Mouse (Mus musculus): Measurements from ENCODE around the gene Arih1. TPM values are rescaled to one million over a fixed set of nuclear protein-coding genes. Genes with fewer than 3 reads are reported as not detected.
A peak's percentile ranks its signal among the peaks of the same experiment; 100 is the strongest.
"Not testable (repeated sequence)": the region's sequence is repeated elsewhere in the genome, so short reads cannot be mapped to it uniquely, and the experiment has no call there.

The Arih1 gene
- total RNA-seq, 2 experiments from 2014 or later = 106 TPM

GRCm38 (mm10) chr9:59433729-59434128 lies 52.7 kb downstream of the Arih1 start:
- Histone ChIP-seq H3K27ac (no peak overlapping the region), H3K4me3 (no peak overlapping the region)
- no peak for TF ChIP-seq CTCF (conservative IDR thresholded peaks at IDR 0.05)
- no peak for DNase-seq (ENCODE audit: low spot score in 2 of 2)

- no peak for DNase-seq (ENCODE audit: low spot score in 2 of 2)
- Histone ChIP-seq H3K27ac (no peak overlapping the region), H3K4me3 (no peak overlapping the region)
- TF ChIP-seq CTCF (conservative IDR thresholded peaks at IDR 0.05) = no peak
Measured at GRCm38 (mm10) chr9:59431626-59432025, 54.8 kb downstream of the Arih1 start.

- H3K27ac ChIP-seq = no peak overlapping the region
- DNase-seq (ENCODE audit: low spot score in 2 of 2) = no peak
- no peak for TF ChIP-seq CTCF (conservative IDR thresholded peaks at IDR 0.05)
- no peak overlapping the region for H3K4me3 ChIP-seq
Measured at GRCm38 (mm10) chr9:59420487-59420886, 65.9 kb downstream of the Arih1 start.

GRCm38 (mm10) chr9:59407271-59407670 lies 79.1 kb downstream of the Arih1 start:
- no peak overlapping the region for H3K27ac ChIP-seq
- no peak overlapping the region for H3K4me3 ChIP-seq
- no peak for TF ChIP-seq CTCF (conservative IDR thresholded peaks at IDR 0.05)
- DNase-seq (ENCODE audit: low spot score in 2 of 2) = no peak

- no peak overlapping the region for H3K27ac ChIP-seq
- no peak for TF ChIP-seq CTCF (conservative IDR thresholded peaks at IDR 0.05)
- no peak for DNase-seq (ENCODE audit: low spot score in 2 of 2)
- H3K4me3 ChIP-seq = no peak overlapping the region
Measured at GRCm38 (mm10) chr9:59389086-59389485, 97.3 kb downstream of the Arih1 start.

- no peak for TF ChIP-seq CTCF (conservative IDR thresholded peaks at IDR 0.05)
- no peak overlapping the region for H3K27ac ChIP-seq
- peak; percentile 14 to 45 for DNase-seq (ENCODE audit: low spot score in 2 of 2)
- no peak overlapping the region for H3K4me3 ChIP-seq
Measured at GRCm38 (mm10) chr9:59388311-59388710, 98.1 kb downstream of the Arih1 start.

- no peak for DNase-seq (ENCODE audit: low spot score in 2 of 2)
- no peak overlapping the region for H3K27ac ChIP-seq
- TF ChIP-seq CTCF (conservative IDR thresholded peaks at IDR 0.05) = no peak
- no peak overlapping the region for H3K4me3 ChIP-seq
Measured at GRCm38 (mm10) chr9:59387461-59387860, 99.0 kb downstream of the Arih1 start.

GRCm38 (mm10) chr9:59375626-59376025 lies 110.8 kb downstream of the Arih1 start:
- H3K27ac ChIP-seq = no peak overlapping the region
- no peak overlapping the region for H3K4me3 ChIP-seq
- DNase-seq (ENCODE audit: low spot score in 2 of 2) = no peak
- TF ChIP-seq CTCF (conservative IDR thresholded peaks at IDR 0.05) = no peak

- Histone ChIP-seq H3K4me3 (no peak overlapping the region), H3K27ac (no peak overlapping the region)
- DNase-seq (ENCODE audit: low spot score in 2 of 2) = no peak
- no peak for TF ChIP-seq CTCF (conservative IDR thresholded peaks at IDR 0.05)
Measured at GRCm38 (mm10) chr9:59369646-59370045, 116.8 kb downstream of the Arih1 start.

- TF ChIP-seq CTCF (conservative IDR thresholded peaks at IDR 0.05) = no peak
- no peak overlapping the region for H3K27ac ChIP-seq
- no peak overlapping the region for H3K4me3 ChIP-seq
- DNase-seq (ENCODE audit: low spot score in 2 of 2) = no peak
Measured at GRCm38 (mm10) chr9:59369220-59369619, 117.2 kb downstream of the Arih1 start.

- not testable (repeated sequence) for DNase-seq (ENCODE audit: low spot score in 2 of 2); H3K4me3 ChIP-seq; H3K27ac ChIP-seq
Measured at GRCm38 (mm10) chr9:59360487-59360886, 125.9 kb downstream of the Arih1 start.

GRCm38 (mm10) chr9:59358041-59358440 lies 128.4 kb downstream of the Arih1 start:
- DNase-seq (ENCODE audit: low spot score in 2 of 2); H3K4me3 ChIP-seq; H3K27ac ChIP-seq: not testable (repeated sequence)
- TF ChIP-seq CTCF (conservative IDR thresholded peaks at IDR 0.05) = peak; percentile 23

- Histone ChIP-seq H3K27ac (peak within 1 kb of the TSS; percentile 72), H3K4me3 (peak within 1 kb of the TSS; percentile 62)
- no peak for TF ChIP-seq CTCF (conservative IDR thresholded peaks at IDR 0.05)
- DNase-seq (ENCODE audit: low spot score in 2 of 2) = peak; percentile 88
Measured at GRCm38 (mm10) chr9:59353253-59353639, 133.2 kb downstream of the Arih1 start, which contains the start of gene Bbs4. Gene Bbs4, minus strand, starts transcription at chr9:59353508.

GRCm38 (mm10) chr9:59352586-59353252 lies 133.7 kb downstream of the Arih1 start:
- DNase-seq (ENCODE audit: low spot score in 2 of 2) = no peak
- peak overlapping the region; percentile 62 for H3K4me3 ChIP-seq
- peak overlapping the region; percentile 72 for H3K27ac ChIP-seq
- TF ChIP-seq CTCF (conservative IDR thresholded peaks at IDR 0.05) = no peak

Measured in layer of hippocampus, adult 2 months (tissue).